Mouse (Mus musculus) bone marrow, adult 2 months (tissue): ENCODE results near the gene Gps2.

ENCODE experiments used
- CTCF ChIP-seq: fragments of 200-500 bp; IDR thresholded peaks from 2 replicates; pipeline ENCODE4 v1.5.1; 2011; ENCODE audit warnings: low read length, control low read depth; ENCODE audit not compliant: control insufficient read depth, insufficient read depth
- POLR2A ChIP-seq: fragments of 200-500 bp; IDR thresholded peaks from 2 replicates; pipeline ENCODE4 v1.6.1; 2011; ENCODE audit warnings: low read depth, mild to moderate bottlenecking, control low read depth, low read length, borderline replicate concordance; ENCODE audit not compliant: control insufficient read depth

- TF ChIP-seq CTCF (no peak), POLR2A (no peak)
Measured at GRCm38 (mm10) chr11:69965271-69966005, 51.8 kb downstream of the Gps2 start.
